Mouse (Mus musculus) myocyte (in vitro differentiated cells): ENCODE results near the gene Myl10.

Experiments used
- MYOD1 ChIP-seq, 3 experiments: IDR thresholded peaks; one replicate each; pipeline ENCODE4 v1.6.1; 2011; ENCODE audit warnings: control low read depth in 2 of 3, low read depth in 2 of 3, mild to moderate bottlenecking in 2 of 3, moderate library complexity in 1 of 3; ENCODE audit not compliant: insufficient read length in 2 of 3, control insufficient read depth in 1 of 3
- POLR2A ChIP-seq: IDR thresholded peaks from one replicate; pipeline ENCODE4 v1.6.1; 2011; ENCODE audit warnings: low read depth, mild to moderate bottlenecking, control low read depth, moderate library complexity; ENCODE audit not compliant: insufficient read length
- POLR2AphosphoS2 ChIP-seq: IDR thresholded peaks from one replicate; pipeline ENCODE4 v1.6.1; 2011; ENCODE audit warnings: low read depth, control low read depth; ENCODE audit not compliant: insufficient read length

DNA sequence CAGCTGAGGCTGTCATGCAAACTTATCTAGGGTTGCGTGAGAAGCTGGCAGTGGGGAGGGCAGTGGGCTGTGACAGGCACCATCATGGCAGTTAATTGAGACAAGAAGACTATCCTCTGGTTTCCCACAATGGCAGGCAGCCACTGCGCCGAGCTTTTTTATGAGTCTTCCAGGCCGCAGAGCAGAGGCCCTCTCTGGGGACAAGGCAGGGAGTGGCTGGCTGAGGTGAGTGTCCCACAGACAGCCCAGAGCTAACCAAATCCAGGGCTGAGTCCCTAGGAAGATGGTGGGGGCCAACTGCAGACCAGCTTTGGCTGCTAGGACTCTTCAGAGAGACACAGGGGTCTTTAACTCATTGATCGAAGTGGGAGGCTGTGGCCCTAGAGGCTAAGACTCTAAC, 3.6 kb downstream of the Myl10 start:
- TF ChIP-seq POLR2A (no peak), POLR2AphosphoS2 (no peak), MYOD1 (IDR thresholded peaks at IDR 0.05; ENCODE audit: control insufficient read depth in 1 of 3, insufficient read length in 2 of 3, low read depth in 2 of 3) (peak in 1 of 3 experiments; percentile 10)
